Mouse (Mus musculus): ENCODE results near the gene Fcer2a.

GRCm38 (mm10) chr8:3679656-3680055 is 14.3 kb downstream of the Fcer2a start:
- TF ChIP-seq CTCF (IDR thresholded peaks at IDR 0.05) (no peak), EP300 (IDR thresholded peaks at IDR 0.05) (no peak)
